Mouse (Mus musculus) kidney, adult 8-10 months (tissue): ENCODE measurements at regions not wholly inside any gene's neighbourhood (a gene's known extent, or its start where the extent isn't known, plus 50 kb on each side); places are given as distances from the start of the nearest gene placed in this dataset.
A peak's percentile ranks its signal among the peaks of the same experiment; 100 is the strongest.
"Not testable (repeated sequence)": the region's sequence is repeated elsewhere in the genome, so short reads cannot be mapped to it uniquely, and the experiment has no call there.

Source experiments
- DNase-seq, 2 experiments: peaks; one replicate each; pipeline ENCODE4 v3.0.0; 2022

DNA sequence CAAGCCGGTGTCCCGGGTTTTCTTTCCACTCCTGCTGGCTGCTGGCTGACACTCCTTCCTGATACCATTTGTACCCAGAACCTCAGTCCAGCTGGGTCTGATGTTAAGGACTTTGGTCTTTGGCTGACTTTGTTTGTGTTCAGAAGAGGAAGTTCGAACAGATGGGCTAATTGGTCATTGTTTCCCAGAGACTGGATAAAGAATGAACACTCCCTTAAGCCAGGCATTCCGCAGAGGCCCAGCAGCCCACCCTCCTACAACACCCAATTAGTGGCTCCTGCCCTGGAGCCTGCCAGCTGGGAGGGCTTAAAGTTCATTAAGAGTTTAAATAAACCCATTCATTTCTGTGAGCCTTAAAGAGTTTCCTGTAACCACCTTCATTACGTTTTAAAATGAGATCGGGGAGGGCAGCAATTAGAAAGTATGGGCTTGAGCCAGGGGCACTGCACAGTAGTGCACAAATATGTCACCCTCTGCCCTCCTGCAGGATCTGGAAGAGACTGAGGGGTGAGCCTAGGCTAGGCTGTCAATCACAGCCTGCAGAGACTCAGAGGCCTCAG, 257.9 kb downstream of the Ajap1 start:
- no peak for DNase-seq

DNA sequence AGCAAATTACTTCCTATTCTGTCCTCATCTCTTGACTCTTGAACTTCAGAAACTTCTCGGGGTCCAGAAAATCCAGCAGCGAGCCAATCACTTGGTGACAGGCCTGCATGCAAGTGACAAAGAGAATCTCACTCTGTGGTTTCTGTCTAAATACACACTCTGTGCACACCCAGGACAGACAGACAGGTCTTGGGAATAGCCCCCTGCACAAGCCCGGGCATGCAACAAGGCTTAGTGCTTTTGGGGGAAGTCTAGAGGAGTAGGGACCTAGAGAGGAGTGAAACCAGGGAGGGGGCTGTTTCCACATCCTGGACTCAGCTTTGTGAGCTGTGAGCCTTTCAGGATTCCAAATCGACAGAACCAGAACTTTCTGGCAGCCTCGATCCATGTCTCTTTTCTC, 259.6 kb downstream of the Ajap1 start:
- no peak for DNase-seq

DNA sequence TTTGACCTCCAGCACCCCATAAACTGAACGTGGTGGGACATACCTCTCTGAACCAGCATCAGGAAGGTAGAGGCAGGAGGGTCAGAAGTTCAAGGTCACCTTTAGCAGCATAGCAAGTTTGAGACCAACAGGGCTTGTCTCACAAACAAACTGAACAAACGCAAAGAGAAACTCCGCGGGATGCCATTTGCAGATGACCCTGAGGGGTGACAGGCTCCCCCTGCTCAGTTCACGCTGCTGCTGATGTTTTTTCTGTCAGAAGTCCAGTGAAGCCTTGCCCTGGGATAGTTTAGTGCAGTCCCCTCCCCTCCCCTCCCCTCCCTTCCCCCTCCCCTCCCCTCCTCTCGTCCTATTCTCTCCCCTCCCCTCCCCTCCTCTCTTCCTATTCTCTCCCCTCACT, 262.1 kb downstream of the Ajap1 start:
- DNase-seq: no peak

DNA sequence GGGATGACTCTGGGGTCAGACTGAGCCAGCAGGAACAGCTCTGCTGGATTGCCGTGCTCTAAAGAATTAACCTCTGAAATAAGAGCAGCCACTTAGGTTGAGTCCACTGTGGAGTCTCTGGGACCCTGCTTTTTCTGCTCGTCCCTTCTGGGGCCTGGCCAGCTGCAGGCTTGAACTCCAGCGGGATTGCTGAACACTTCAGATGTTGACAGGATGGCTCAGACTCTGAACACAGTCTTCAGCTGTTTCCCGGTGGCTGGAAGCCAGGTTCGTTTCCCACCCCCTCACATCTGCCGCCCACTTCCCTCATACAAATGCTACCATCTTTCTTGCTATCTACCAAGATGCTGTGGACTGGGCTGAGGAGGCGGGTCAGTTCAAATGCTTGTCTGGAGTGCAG, 262.5 kb downstream of the Ajap1 start:
- DNase-seq: no peak

DNA sequence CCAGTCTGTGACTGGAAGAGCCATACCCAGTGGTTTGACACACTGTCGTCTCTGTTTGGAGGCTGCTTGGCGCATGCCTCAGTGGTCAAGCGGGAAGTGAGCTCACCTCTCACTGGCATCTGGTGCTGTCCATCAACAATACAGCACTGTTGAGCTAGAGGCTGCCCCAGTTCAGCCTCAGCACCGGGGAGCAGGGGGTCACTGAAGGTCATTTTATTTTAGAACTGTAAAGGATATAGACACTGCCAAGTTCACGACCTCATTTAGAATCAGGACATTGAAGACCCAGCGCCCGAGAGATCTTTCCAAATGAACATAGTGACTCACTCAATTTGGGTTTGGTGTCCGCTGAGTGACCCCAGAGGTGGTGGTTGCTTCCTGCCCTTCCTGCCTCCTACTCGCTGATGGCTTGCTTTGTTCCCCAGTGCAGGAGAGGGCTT, 265.1 kb downstream of the Ajap1 start:
- peak; percentile 24 to 37 for DNase-seq

DNA sequence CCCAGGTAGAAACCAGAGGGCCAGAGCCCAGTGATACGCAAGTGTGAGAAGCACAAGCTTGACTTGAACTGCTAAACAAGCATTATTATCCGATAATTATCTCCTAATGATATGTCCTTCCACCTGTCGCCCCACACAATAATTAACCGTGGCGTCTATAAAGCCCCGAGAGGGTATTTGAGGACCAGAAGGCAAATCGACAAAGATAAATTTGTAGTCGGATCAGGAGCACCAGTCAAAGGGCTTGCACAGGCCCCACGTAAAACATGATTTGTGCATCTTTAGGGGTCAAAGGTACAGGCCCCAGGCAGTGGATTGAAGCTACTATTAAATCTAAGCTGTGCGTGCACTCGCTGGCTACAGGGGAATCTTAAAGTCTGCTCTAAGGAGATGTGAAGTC, 270.5 kb downstream of the Ajap1 start:
- DNase-seq: no peak

DNA sequence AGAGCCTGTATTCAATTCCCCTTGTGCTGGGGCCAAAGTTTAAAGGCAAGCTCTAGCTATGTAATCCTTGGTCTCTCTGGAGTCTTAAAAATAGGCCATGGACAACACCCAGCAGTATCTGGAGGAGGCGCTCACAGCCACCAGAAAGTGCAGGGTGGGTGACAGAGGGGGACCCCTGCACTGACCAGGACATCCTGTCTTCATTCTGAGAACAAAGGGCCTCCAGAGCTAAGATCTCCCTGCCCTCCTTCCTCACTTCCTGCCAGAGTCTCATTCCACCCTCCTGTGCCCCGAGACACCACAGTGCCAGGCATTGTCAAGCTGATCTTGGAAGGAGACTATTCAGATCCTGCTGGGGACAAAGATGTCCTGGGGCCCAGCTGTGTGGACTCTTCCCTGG, 273.8 kb downstream of the Ajap1 start:
- DNase-seq: no peak

DNA sequence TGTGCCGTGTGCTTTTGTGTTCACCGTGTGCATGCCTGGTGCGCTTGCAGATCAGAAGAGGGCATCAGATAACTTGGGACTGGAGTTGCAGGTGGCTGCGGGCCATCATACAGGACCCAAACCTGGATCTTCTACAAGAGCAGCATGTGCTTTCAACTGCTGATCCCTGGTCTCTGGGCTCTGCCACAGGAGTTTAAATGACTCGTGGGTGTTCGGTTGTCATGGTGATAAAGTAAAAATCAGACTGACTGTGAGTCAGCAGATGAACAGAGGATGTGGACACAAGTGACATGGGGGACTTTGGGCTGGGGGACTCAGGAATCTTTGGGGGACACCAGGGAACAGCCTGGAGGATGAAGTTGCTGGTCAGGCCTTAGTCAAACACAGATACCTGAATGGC, 274.4 kb downstream of the Ajap1 start:
- DNase-seq: no peak

DNA sequence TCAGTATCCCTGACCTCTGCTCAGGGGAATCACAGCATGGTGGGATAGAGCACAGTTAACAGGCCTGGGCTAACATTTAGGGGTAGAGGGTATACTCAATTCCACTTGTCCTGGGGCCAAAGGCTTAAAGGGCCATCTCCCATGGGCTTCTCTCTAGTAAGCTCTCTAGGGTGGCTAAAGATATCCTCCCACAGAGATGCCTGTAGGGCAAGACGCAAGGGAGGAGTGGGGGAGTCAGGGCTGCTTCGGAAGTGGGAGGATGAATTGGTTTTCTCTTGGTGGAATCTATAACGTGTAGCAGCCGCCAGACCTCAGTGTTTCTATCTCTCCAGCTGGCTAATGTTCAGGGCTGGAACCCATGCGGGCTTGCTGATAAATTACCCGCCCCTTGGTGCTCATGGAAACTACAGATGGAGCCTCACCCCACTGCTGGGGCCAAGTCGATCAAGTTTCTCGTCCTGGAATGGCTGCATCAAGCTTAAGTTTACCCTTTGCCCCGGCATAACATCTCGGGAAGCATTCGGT, 275.0 kb downstream of the Ajap1 start:
- no peak for DNase-seq

DNA sequence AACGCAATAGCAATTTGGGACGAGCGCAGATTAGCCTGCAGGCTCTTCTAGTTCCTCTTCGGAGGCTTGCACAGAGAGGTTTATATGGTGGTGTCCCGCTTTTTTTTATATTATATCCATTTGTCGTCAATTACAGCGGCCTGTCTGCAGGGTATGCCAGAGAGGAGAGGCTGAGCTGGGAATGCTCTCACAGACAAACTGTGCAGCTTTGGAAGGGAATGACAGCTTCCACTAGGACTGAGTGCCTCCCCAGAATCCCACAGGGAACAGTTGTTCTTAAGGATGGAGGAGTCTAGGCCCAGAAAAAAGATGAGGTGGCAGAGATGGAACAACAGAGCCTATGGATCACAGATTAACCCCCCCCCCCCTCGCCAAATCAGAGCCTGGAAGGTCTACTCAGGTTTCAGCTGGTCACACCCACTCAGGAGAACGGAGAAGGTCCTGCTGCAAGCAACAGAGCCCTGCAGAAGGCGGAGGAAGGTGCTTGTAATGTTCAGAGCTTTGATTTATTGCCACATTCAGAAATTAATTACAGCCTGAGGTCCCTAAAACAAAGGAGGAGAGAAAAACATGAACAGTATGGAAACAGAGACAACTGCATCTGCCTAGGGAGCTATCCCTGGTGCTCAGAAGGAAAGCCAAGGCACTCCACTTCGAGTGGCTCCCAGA, 275.7 kb downstream of the Ajap1 start:
- DNase-seq: no peak

DNA sequence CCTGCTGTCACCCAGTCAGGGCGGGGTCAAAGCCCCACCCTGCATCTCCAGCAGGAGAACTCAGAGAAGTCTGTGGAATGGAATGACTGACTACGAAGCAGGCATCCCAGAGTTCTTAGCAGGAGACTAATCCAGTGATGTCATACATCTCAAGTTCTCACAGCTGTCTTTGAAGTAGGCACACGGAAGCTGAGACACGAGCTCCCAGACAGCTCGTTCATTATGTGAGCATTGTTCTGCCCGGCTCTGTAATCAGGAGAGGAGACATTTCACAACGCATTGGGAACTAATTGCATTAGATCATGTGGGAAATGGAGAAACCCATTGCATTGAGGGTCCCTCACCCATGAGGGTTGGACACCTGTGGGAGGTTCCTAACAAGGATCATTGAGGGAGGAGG, 277.8 kb downstream of the Ajap1 start:
- DNase-seq: no peak

DNA sequence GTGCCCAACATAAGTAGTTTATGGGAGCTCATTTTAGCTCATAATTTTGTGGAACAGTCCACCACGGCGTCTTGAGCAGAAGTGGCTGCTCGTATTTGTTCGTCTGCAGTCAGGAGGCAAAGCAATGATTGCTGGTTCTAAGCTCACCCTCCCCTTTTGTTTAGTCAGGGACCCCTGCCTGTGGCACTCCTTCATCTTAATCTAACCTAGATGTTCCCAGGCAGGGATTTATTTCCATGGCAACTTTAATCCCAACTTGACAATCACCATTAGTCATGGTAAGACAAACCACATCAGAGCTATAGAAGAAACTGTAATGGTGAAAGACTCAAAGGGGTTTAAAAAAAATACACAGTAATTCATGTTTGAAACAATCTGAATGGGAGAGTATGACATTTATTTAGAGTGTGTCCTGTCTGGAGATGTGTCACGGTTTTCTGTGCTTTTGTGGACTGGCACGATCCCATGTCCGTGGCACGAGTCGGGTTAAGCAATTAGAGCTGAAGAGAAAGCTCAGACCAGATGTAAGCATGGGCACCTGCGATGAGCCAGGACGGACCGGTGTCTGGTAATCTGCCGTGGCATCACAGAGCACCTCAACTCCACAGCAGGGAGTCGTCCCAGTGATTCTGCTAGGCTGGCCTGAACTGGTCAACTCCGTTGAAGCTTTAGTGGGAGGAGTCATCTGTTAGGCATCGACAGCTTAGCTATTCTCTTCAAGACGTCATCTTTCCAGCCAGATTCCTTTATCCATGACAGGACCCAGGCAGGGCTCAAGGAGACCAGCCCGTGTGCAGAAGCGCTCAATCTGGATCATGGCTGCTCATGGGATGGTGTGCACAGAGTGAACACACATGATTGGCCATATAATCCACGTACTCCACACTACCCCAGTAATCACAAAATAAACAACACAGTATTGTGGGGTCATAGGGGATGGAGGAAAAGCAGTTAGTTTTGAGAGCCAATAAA, 281.5 kb downstream of the Ajap1 start:
- no peak for DNase-seq

DNA sequence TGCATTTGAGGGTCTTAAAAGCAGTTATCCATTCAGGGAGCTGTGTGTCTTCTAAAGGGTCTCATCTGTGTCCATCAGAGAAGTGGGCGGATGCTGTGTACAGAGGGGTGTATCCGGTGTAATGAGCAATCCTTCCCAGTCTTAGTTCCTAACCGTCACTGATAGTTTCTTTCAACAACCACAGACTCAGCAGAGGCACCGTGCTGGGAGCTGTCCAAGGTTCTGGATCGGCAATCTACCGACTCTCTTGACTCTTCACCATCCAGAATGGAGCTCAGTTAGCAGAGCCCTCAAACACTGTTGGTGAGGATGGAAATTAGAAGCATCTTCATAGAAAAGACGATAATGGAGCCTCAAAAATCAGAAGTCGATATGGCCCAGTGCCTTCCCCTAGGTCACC, 293.1 kb downstream of the Ajap1 start:
- DNase-seq: peak; percentile 18 to 57

DNA sequence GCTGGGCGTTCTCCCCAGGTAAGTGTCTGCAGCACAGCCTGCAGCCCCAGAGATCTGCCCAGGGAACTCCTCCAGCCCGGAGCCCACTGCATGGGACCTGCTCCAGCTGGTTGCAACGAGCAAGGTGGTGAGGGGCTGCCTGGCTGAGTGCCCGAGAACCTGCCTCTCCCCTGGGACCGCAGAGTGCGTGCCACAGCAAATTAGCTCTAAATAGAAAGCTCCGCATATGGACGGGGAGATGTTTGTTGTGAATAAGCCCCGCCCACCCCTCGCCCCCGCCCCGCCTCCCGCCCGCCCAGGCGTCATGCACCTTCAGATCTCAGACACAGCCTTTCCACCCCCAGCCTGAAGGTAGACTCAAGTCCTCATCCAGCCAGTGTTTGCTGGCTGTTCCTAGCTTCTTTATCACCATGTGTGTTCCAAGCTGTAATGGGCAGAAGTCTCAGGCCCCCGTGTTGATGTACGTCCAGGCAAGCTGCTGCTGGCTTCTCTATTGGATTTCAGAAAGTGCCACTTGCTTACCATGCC, 294.0 kb downstream of the Ajap1 start:
- no peak for DNase-seq

DNA sequence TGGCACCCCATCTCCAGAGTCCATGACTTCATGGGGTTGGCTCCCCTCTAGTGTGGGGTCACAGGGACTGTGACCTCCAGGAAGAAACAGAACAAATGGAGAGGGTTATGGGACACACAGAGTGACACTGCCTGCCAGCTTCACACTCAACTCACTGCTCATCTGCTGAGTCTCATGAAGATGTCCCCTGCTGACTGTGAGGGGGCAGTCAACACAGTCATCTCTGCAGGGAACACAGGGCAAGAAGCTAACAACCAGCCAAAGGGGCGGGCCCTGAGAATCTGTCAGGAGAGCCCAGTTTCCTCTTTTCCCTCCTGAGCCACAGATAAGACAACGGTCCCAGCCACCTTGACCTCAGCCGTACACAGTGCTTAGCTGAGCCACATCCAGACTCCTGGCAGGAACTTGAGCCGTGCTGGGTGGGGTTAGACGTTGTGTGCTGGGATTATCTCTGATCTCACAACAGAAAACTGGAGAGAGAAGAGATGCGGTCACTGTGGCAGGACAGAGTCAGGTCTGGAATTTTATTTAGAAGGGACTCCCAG, 294.6 kb downstream of the Ajap1 start:
- DNase-seq: no peak

DNA sequence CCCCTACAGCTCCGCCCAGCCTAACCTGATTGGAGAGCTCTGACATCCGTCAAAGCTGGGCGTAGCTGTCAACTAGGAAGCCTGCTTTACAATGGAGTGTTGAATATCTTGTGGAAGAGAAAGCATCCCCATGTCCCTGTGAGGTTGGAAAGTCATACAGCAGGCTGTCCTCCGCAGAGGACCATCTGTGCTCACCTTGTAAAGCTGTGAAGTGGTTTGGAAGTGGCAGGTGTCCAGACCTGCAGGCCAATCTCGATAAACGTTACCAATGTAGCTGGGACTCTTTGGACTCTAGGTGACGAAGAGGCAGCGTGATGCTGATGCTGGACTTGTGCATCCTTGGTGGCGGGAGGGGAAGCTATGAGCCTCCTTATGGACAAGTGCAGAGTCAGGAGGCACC, 305.1 kb downstream of the Ajap1 start:
- DNase-seq: no peak

DNA sequence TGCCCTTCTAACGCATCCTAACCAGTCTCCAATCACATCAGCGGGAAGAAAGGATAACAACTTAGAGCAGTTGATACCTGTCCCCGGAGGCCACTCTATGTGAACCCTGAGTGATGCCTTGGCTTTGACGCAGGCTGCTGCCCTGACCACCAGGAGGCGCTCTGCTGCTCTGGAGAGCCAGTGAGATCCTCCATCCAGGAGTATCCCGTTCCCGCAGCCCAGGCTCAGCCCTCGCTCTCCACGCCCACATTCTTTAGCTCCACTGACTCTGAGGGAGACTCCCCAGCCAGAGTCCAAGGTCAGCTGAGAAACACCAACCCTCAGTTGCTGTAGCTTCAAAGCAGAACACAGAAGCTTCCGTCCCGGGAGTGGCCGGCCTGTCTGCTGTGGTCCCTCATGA, 307.0 kb downstream of the Ajap1 start:
- DNase-seq: peak; percentile 20 to 51

DNA sequence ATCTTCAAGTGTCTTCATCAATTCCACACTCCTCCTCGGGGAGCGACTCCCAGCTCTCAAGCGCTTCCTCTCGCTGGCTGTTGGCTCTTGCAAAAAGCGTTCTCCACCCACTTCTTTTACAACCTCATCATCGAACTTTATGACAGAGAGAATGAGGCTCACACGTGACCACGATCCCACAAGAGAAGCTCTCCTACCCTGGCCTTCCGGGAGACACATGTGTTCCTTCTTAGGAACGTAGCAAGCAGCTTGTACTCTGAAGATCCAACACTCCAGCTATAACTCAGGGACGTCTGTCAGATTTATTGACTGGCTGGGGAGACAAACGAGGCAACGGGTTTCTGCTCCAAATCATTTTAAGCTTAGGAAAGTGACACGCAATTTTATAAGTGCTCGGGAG, 307.5 kb downstream of the Ajap1 start:
- DNase-seq: no peak

DNA sequence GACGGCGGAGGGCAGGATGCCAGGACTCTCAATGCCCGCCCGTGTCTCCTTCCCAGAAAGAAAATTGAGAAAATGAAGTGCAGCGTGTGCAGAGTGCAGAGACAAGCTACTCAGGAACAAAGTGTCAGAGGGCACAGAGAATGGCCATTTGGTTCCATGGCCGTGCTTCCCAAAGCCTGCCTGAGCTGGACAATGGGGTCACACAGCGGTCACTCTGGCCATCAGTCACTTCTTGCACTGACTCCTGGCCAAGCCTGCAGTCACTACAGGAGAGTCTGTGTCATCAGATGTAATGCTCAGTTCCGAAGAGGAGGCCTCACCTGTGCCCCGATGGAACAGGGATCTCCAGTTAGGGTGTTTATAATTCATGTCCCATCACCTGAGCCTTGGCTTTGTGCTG, 312.6 kb downstream of the Ajap1 start:
- no peak for DNase-seq

DNA sequence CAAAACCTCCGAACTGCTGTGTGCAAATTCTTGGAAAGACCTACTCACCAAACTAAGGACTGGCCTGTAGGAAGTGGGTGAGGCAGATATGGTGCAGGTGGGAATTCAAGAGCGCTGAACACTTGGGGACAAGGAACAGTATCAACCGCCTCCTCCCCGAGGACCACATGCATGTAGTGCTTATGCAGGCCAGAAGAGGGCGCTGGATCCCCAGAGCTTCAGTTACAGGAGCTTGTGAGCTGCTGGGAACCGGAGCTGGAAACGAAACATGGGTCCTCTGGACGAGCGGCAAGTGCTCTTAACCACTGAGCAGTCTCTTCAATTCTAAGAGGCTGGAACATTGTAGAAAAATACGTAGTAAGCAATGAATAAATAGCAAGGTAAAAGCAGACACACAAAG, 317.8 kb downstream of the Ajap1 start:
- no peak for DNase-seq

DNA sequence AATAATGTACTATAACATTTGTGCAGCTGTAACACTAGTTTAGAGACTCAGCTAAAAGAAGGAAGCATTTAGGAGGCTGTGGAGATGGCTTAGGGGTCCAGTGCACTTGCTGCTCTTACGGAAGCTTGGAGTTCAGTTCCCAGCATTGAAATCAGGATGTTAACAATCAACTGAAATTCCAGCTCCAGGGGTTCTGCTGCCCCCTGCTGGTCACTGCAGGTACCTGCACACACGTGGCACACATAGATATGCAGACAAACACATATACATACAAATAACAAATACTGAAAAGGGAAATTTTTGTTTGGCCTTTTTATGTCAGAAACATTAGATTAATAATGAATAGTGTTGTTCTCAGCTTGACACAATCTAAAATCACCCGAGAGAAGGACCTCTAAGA, 322.5 kb downstream of the Ajap1 start:
- DNase-seq: no peak

DNA sequence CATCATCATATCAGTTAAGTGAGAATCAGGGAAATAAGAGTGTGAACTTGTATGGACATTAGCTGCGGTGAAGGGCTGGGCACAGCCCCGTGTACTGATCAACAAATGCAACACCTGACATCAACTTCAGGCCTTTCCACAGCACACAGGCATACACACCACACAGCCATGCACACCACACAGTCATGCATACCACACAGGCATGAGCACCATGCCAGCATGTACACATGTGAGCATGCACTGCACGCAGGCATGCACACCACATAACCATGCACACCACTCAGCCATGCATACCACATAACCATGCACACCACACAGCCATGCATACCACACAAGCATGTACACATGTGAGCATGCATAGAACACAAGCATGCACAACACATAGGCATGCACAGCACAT, 325.0 kb downstream of the Ajap1 start:
- no peak for DNase-seq

DNA sequence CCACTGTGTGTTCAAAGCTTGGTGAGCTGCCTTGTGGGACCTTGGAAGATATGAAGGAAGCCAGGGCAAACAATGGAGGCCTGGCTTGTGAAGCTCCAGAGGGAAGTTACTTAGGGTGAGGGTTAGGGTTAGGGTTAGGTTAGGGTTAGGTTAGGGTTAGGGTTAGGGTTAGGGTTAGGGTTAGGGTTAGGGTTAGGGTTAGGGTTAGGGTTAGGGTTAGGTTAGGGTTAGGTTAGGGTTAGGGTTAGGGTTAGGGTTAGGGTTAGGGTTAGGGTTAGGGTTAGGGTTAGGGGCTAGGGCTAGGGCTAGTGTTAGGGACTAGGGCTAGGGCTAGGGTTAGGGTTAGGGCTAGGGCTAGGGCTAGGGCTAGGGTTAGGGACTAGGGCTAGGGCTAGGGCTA, 329.7 kb downstream of the Ajap1 start:
- not testable (repeated sequence) for DNase-seq
